8 mouse cellular contexts compared by ENCODE assay signal in genomic region chr2:59611216-59611810, GRCm38 (mm10). TPM values are rescaled to one million over a fixed set of nuclear protein-coding genes. Genes with fewer than 3 reads are reported as not detected.
DNase-seq lines count a peak whose midpoint lies in the region; ATAC-seq and TF ChIP-seq lines count a peak whose summit lies in the region.

No protein-coding gene starts in this region.

- intact Hi-C loops in left cerebral cortex, adult 2 months (cut with DNase I), result loop anchor here (5.0 kb wide), 1 partner anchor 69 kb away; no protein-coding TSS in a partner anchor
- intact Hi-C loops in left cerebral cortex, postnatal 25 days (cut with DNase I), result loop anchor here (5.0 kb wide), 2 partner anchors 69 to 131 kb away; no protein-coding TSS in a partner anchor

- peak overlapping the region; percentile 87 for H3K4me2 ChIP-seq in intestine, embryonic 15.5 days (replicated peaks)
- peak overlapping the region; percentile 98 for H3K4me2 ChIP-seq in neural tube, embryonic 12.5 days (replicated peaks)

- peaks cover 28% of the 10 kb centered on the region for H3K4me1 ChIP-seq in intestine, embryonic 15.5 days (replicated peaks)
- H3K4me1 ChIP-seq in neural tube, embryonic 12.5 days, result peaks cover 14% of the 10 kb centered on the region

- no peaks in the 10 kb centered on the region for H3K9me3 ChIP-seq in intestine, embryonic 15.5 days
- no peaks in the 10 kb centered on the region for H3K9me3 ChIP-seq in neural tube, embryonic 12.5 days

- peak overlapping the region; percentile 71 for H3K27ac ChIP-seq in left cerebral cortex, adult 2 months
- H3K27ac ChIP-seq in intestine, embryonic 15.5 days, result peak overlapping the region; percentile 96
- H3K27ac ChIP-seq in neural tube, embryonic 12.5 days, result peak overlapping the region; percentile 59; the same call in 1 of the 2 replicates

- DNase-seq in left cerebral cortex, adult 2 months (ENCODE audit: extremely low spot score in 1 of 2, low spot score in 2 of 2), result no peak
- DNase-seq in left cerebral cortex, postnatal 25 days (ENCODE audit: low spot score in 2 of 2), result no peak
- DNase-seq in embryo, embryonic 10.5 days (ENCODE audit: low spot score), result peak; percentile 83
- DNase-seq in ovary, postnatal 36 days (ENCODE audit: low spot score), result no peak
- no peak for DNase-seq in frontal cortex, postnatal 14 days (ENCODE audit: low spot score in 2 of 2)

- H3K27me3 ChIP-seq in intestine, embryonic 15.5 days (replicated peaks), result no peaks in the 10 kb centered on the region
- H3K27me3 ChIP-seq in neural tube, embryonic 12.5 days (replicated peaks), result no peaks in the 10 kb centered on the region

- H3K4me3 ChIP-seq in left cerebral cortex, adult 2 months, result peak overlapping the region; percentile 74
- H3K4me3 ChIP-seq in intestine, embryonic 15.5 days (replicated peaks), result peak overlapping the region; percentile 97
- H3K4me3 ChIP-seq in neural tube, embryonic 12.5 days, result peak overlapping the region; percentile 75

- peak overlapping the region; percentile 96 for H3K9ac ChIP-seq in intestine, embryonic 15.5 days
- peak overlapping the region; percentile 82 for H3K9ac ChIP-seq in neural tube, embryonic 12.5 days

- H3K36me3 ChIP-seq in intestine, embryonic 15.5 days, result no peaks in the 10 kb centered on the region
- H3K36me3 ChIP-seq in neural tube, embryonic 12.5 days, result no peaks in the 10 kb centered on the region

- ATAC-seq in intestine, embryonic 15.5 days, result no peak
- no peak; the same call in 1 of the 2 replicates for ATAC-seq in neural tube, embryonic 12.5 days (ENCODE audit: low FRiP score, low read depth)
- ATAC-seq in activated CD4-positive, CD25-positive, alpha-beta regulatory T cell, adult 4 months, result no peak

- TF ChIP-seq CTCF in left cerebral cortex, adult 2 months (IDR thresholded peaks at IDR 0.05), result no peak

- WGBS in intestine, embryonic 15.5 days, result 2% methylated on average over 14 of the region's 14 CpGs
- under 1% methylated on average over 14 of the region's 14 CpGs for WGBS in neural tube, embryonic 12.5 days

RNA-seq across cellular contexts. Expression of gene Tanc1, which starts 0.5 kb away (rescaled TPM):
- 10 to 100 TPM; 26.3 to 32.3 TPM for total RNA-seq in left cerebral cortex, adult 2 months (2021)
- total RNA-seq in left cerebral cortex, postnatal 25 days (2021), result 10 to 100 TPM; 20.1 to 25.4 TPM
- 19.8 and 24.1 TPM in 2 replicates for polyA plus RNA-seq in intestine, embryonic 15.5 days (2015; fragmentation: Nextera tagmentation; extraction: Ambion mirVana)
- 15.9 and 16.1 TPM in 2 replicates for polyA plus RNA-seq in neural tube, embryonic 12.5 days (2016; fragmentation: Nextera tagmentation; extraction: Ambion mirVana)
- 1 to 10 TPM; 7.2 to 8.7 TPM for polyA plus RNA-seq in activated CD4-positive, CD25-positive, alpha-beta regulatory T cell, adult 4 months (2017; shearing (Covaris generic))
